Mouse (Mus musculus): ENCODE measurements around the gene Nr4a2. TPM values are rescaled to one million over a fixed set of nuclear protein-coding genes. Genes with fewer than 3 reads are reported as not detected.

The Nr4a2 gene
- total and polyA plus RNA-seq, 3 experiments, result 2.0 TPM; not detected in 1

- no peak overlapping the region; the same call in 1 of the 2 replicates for H3K27ac ChIP-seq (ENCODE audit: control insufficient read depth, low read depth, low read length)
- H3K4me1 ChIP-seq (ENCODE audit: control insufficient read depth in 1 of 2, insufficient read depth in 2 of 2, low read length in 2 of 2), result peaks cover 3% of the 10 kb centered on the region in 2 experiments; a peak in 1 of 4 replicates
- peak; percentile 92 for DNase-seq (ENCODE audit: low read depth, low spot score)
- peak overlapping the region; percentile 71 to 79 for H3K4me3 ChIP-seq (ENCODE audit: control insufficient read depth in 1 of 2, insufficient read depth in 1 of 2, low read depth in 2 of 2, low read length in 2 of 2)
- H3K27me3 ChIP-seq (ENCODE audit: control insufficient read depth in 1 of 2, insufficient read depth in 2 of 2, low read length in 2 of 2), result no peaks in the 10 kb centered on the region
- peaks cover 0 to 4% of the 10 kb centered on the region in 2 experiments; a peak in 1 of 4 replicates for H3K36me3 ChIP-seq (ENCODE audit: control insufficient read depth in 1 of 2, insufficient read depth in 2 of 2, low read length in 2 of 2)
- no peaks in the 10 kb centered on the region for H3K9me3 ChIP-seq (replicated peaks; ENCODE audit: insufficient read depth, low read length)
- peak overlapping the region; percentile 78 for H3K9ac ChIP-seq (ENCODE audit: control insufficient read depth, low read depth, low read length, poor library complexity, severe bottlenecking)
- no peaks in the 10 kb centered on the region; the same call in 1 of the 2 replicates for H3K79me2 ChIP-seq (ENCODE audit: control insufficient read depth, insufficient read depth, low read length, poor library complexity)
- TF ChIP-seq MAX (IDR thresholded peaks at IDR 0.05; ENCODE audit: low read length) (peak; percentile 91), SMC3 (IDR thresholded peaks at IDR 0.05; ENCODE audit: low read depth, low read length) (no peak), ZMIZ1 (IDR thresholded peaks at IDR 0.05; ENCODE audit: low read depth, low read length) (no peak), RCOR1 (IDR thresholded peaks at IDR 0.05; ENCODE audit: low read depth, low read length) (no peak), GABPA (IDR thresholded peaks at IDR 0.05; ENCODE audit: low read depth, low read length) (no peak), EP300 (IDR thresholded peaks at IDR 0.05; ENCODE audit: low read depth in 1 of 2, low read length in 2 of 2) (no peak), HCFC1 (IDR thresholded peaks at IDR 0.05; ENCODE audit: low read depth, low read length) (peak; percentile 47; the same call in 1 of the 2 replicates), E2F4 (IDR thresholded peaks at IDR 0.05; ENCODE audit: borderline replicate concordance, low read depth, low read length) (peak; percentile 27; the same call in 1 of the 2 replicates), ELF1 (IDR thresholded peaks at IDR 0.05; ENCODE audit: low read depth, low read length) (no peak), TBP (IDR thresholded peaks at IDR 0.05; ENCODE audit: low read depth, low read length) (0 out of 2 replicates have a peak, but pooled peaks have one; percentile 12), UBTF (IDR thresholded peaks at IDR 0.05; ENCODE audit: borderline replicate concordance, insufficient read depth, low read depth, low read length) (no peak), GATA1 (IDR thresholded peaks at IDR 0.05; ENCODE audit: low read depth, low read length) (no peak), CHD2 (IDR thresholded peaks at IDR 0.05; ENCODE audit: low read length) (no peak), CTCF (IDR thresholded peaks at IDR 0.05 in 2 of 3, conservative IDR thresholded peaks at IDR 0.05 in 1 of 3; ENCODE audit: control insufficient read depth in 1 of 3, insufficient read depth in 1 of 3, low read depth in 2 of 3, low read length in 3 of 3, poor library complexity in 1 of 3, severe bottlenecking in 1 of 3) (no peak), MYB (IDR thresholded peaks at IDR 0.05; ENCODE audit: low read depth, low read length) (no peak), TAL1 (IDR thresholded peaks at IDR 0.05; ENCODE audit: low read length) (no peak), USF2 (IDR thresholded peaks at IDR 0.05; ENCODE audit: borderline replicate concordance in 1 of 2, insufficient read depth in 1 of 2, low read depth in 1 of 2, low read length in 2 of 2) (no peak), TCF12 (IDR thresholded peaks at IDR 0.05; ENCODE audit: low read depth, low read length) (0 out of 2 replicates have a peak, but pooled peaks have one; percentile 20), MEF2A (IDR thresholded peaks at IDR 0.05; ENCODE audit: extremely low read depth, insufficient replicate concordance, low read depth, low read length, poor library complexity, severe bottlenecking) (no peak), USF1 (IDR thresholded peaks at IDR 0.05; ENCODE audit: low read depth, low read length) (no peak), NELFE (IDR thresholded peaks at IDR 0.05; ENCODE audit: low read depth, low read length) (peak; percentile 36; the same call in 1 of the 2 replicates), ZKSCAN1 (IDR thresholded peaks at IDR 0.05; ENCODE audit: low read depth, low read length) (no peak), BHLHE40 (IDR thresholded peaks at IDR 0.05; ENCODE audit: borderline replicate concordance, low read depth, low read length) (0 out of 2 replicates have a peak, but pooled peaks have one; percentile 30), ZC3H11A (IDR thresholded peaks at IDR 0.05; ENCODE audit: low read depth, low read length) (no peak), MAFK (IDR thresholded peaks at IDR 0.05; ENCODE audit: borderline replicate concordance, low read depth, low read length) (no peak), MXI1 (IDR thresholded peaks at IDR 0.05; ENCODE audit: low read depth, low read length) (peak; percentile 59), SIN3A (IDR thresholded peaks at IDR 0.05; ENCODE audit: low read length) (peak; percentile 87), POLR2AphosphoS2 (IDR thresholded peaks at IDR 0.05; ENCODE audit: low read length) (no peak), RAD21 (IDR thresholded peaks at IDR 0.05; ENCODE audit: low read depth, low read length) (no peak), KAT2A (conservative IDR thresholded peaks at IDR 0.05; ENCODE audit: low read depth, low read length) (no peak), JUND (IDR thresholded peaks at IDR 0.05; ENCODE audit: low read depth, low read length) (no peak), POLR2AphosphoS5 (IDR thresholded peaks at IDR 0.05; ENCODE audit: borderline replicate concordance, low read depth, low read length) (no peak), MYC (IDR thresholded peaks at IDR 0.05; ENCODE audit: low read depth, low read length) (no peak), ETS1 (IDR thresholded peaks at IDR 0.05; ENCODE audit: low read depth, low read length) (peak; percentile 52; the same call in 1 of the 2 replicates), MAZ (IDR thresholded peaks at IDR 0.05; ENCODE audit: low read depth, low read length) (no peak)
These were observed 9.3 kb downstream of the Nr4a2 start for GRCm38 (mm10) chr2:57114211-57115151.
